Mouse (Mus musculus) left cerebral cortex, adult 2 months (tissue): ENCODE measurements at regions not wholly inside any gene's neighbourhood (a gene's known extent, or its start where the extent isn't known, plus 50 kb on each side); places are given as distances from the start of the nearest gene placed in this dataset.

Experiments used
- DNase-seq, 2 experiments: peaks; one replicate each; pipeline ENCODE4 v3.0.0; 2021 to 2022; ENCODE audit warnings: low spot score in 2 of 2, mixed read lengths in 1 of 2; ENCODE audit errors: extremely low spot score in 1 of 2
- H3K27ac ChIP-seq: fragments of 200-600 bp; 2 replicates; pipeline ENCODE4 v1.8.1; 2022
- H3K4me3 ChIP-seq: fragments of 200-600 bp; 2 replicates; pipeline ENCODE4 v1.8.1; 2022
- CTCF ChIP-seq: fragments of 200-600 bp; IDR thresholded peaks from 2 replicates; pipeline ENCODE4 v1.8.1; 2022; ENCODE audit warnings: antibody characterized with exemption, mild to moderate bottlenecking, moderate library complexity
- intact Hi-C: fragments of 180-260 bp; cut with DNase I; formaldehyde crosslinking; loops from one replicate; pipeline ENCODE4 v1.15.1; 2025

DNA sequence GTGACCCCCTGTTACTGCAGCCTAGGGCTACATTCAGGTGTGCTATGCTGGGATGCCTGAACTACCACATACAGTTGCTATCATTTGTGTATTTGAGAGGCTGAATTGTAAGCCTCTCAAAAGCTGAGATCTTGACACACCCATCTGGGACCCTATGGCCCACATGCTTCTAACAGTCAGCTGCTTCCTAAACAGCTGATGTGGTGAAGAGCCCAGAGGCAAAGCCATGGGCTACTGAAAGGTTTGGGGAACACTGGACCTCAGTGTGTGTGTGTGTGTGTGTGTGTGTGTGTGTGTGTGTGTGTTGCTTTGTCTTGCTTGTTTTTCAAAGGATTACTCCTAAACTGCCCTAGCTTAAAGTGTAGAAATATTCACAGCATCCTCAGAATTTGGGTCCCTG is 75.0 kb downstream of the Lbh start:
- no peak for TF ChIP-seq CTCF
- no peak overlapping the region for H3K27ac ChIP-seq
- DNase-seq, result no peak
- intact Hi-C loops, result loop anchor here (5.0 kb wide), 1 partner anchor 76 kb away; the partner anchor contains the start of gene Lbh
- H3K4me3 ChIP-seq, result no peak overlapping the region

DNA sequence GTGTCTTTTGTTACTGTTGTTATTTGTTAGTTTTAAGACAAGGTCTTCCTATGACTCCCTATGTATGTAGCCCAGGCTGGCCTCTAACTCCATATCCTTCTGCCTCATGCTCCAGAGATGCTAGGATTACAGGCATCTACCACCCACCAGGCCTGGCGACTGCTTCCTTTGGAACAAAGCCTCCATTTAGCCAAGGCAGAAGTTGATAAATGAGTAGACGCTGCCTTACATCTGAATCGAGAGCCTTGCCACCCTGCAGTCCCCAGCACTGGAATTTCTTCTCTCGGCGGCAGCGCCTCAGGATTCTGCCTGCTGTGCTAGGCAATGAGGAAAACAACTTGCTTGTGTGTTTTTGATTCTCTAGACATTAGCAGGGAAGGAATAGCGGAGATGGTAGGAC is 75.5 kb downstream of the Lbh start:
- no peak for TF ChIP-seq CTCF
- Histone ChIP-seq H3K4me3 (no peak overlapping the region), H3K27ac (no peak overlapping the region)
- intact Hi-C loops, result loop anchor here (5.0 kb wide), 1 partner anchor 76 kb away; the partner anchor contains the start of gene Lbh
- no peak for DNase-seq

DNA sequence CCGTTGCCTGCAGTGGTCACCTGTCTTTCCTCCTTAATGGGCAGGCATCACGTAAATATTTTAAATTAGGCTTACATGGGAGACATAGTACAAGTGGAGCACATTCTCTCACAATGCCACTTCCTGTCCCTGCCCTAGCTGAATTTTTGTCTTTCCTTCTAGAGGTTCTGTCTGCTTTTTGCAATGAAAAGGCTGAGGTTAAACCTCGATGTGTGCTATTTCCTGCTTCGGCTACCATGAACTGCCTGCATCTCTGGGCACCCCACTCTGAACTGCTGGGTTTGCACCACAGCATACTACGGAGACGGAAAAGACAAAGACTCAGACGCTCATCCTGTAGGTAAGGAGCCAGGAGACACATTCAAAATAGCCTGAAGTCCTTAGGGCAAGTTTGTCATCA is 78.4 kb downstream of the Lbh start:
- no peak for DNase-seq
- no peak for TF ChIP-seq CTCF
- intact Hi-C loops, result no loop called here

DNA sequence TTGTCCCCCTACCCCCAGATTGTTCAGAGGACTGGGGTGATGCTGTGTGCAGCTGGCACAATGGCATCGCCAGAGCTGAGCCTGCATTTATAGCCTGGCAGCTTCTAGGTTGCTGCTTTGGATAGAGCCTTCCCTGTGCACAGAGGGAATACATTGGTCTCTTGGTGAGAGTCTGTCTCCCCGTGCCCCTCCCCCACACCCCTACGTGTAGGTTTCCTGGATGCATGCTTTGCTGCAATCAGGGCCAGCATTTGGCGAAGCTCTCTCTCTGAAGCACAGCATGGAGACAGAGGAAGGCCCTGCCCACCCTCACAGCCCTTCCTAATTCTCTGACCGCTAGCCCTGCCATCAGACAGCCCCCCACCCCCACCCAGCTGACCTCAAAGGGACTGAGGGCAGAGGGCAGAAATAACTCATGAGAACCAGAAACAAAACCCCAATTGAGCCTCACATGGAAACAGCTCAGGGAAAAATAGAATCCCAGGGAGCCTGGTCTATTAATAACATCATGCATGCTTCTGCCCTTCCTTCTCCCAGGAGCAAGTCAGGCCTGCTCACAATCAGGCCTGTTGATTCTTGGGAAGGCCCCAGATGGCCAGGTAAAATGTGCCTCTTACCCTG is 79.3 kb downstream of the Lbh start:
- no peak for TF ChIP-seq CTCF
- no peak overlapping the region for H3K27ac ChIP-seq
- DNase-seq, result no peak

More for the DNA sequence above, 78.4 kb downstream of the Lbh start:
- no peak overlapping the region for H3K27ac ChIP-seq
- H3K4me3 ChIP-seq, result no peak overlapping the region

DNA sequence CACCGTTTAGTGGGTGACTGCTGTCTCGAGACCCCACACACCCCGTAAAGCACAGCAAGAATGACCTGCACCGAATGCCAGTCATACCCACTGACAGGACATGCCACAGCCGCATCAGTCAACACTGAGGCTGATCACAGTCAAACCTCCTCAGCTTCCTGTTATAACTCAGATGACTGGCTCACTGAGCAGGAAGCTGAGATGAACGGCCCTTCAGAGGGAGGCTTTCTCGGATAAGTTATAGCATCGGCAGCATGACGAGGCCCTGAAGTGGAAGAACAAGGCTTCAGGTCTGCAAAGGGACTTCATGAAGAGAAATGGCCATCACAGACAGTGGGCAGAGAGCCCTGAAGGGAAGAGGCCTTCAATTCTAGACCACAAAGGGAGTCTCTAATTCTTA is 87.0 kb downstream of the Lbh start:
- DNase-seq, result no peak
- intact Hi-C loops, result loop anchor here (5.0 kb wide), 1 partner anchor 88 kb away; the partner anchor contains the start of gene Lbh
- no peak overlapping the region for H3K27ac ChIP-seq
- no peak for TF ChIP-seq CTCF
- H3K4me3 ChIP-seq, result no peak overlapping the region

More for the DNA sequence above, 79.3 kb downstream of the Lbh start:
- intact Hi-C loops, result no loop called here
- H3K4me3 ChIP-seq, result no peak overlapping the region

DNA sequence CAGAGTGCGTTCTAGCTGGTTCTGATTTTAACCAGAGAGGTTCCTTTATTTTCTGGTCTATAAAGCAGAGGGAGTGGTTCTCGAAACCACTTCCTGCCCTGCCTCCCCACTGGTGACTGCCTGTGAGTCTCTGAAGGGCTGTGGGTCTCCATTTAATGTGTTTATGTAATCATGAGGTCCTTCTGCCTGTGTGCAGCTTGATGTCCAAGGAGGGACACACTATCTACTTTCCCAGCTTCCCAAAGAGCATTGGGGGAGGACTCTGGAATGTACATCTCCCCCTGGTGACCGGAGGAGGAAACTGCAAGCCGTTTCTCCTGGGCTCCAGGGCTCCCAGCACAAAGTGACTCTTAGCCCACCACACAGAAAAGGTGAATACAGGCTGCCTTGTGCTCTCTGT is 90.8 kb downstream of the Lbh start:
- intact Hi-C loops, result loop anchor here (1.0 to 5.0 kb wide), 2 partner anchors 92 to 119 kb away; partner anchors contain the start of gene Lbh
- peak; percentile 19 to 39 for DNase-seq
- TF ChIP-seq CTCF, result peak; percentile 81
- no peak overlapping the region for H3K4me3 ChIP-seq
- H3K27ac ChIP-seq, result no peak overlapping the region

DNA sequence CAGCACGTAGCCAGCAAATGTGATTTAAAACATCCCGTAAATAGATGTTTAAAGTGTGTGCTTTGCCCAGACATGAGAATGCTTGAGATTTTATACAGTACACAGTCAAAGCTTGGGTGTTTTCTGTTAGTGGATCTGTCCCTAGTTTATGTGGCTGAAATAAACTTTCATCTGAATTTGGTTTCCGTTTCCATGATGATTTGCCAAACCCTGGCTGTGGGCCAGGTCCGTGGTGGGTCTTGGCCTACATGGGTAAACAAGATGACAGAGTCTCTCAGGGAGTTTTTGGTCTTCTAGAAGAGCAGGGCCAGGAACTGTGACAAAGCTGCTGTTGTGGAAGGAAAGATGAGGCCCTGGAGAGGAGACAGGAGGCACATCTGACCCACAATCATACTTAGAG is 91.9 kb downstream of the Lbh start:
- H3K27ac ChIP-seq, result no peak overlapping the region
- H3K4me3 ChIP-seq, result no peak overlapping the region
- DNase-seq, result no peak
- no peak for TF ChIP-seq CTCF
- intact Hi-C loops, result loop anchor here (1.0 to 5.0 kb wide), 2 partner anchors 93 to 120 kb away; partner anchors contain the start of gene Lbh

DNA sequence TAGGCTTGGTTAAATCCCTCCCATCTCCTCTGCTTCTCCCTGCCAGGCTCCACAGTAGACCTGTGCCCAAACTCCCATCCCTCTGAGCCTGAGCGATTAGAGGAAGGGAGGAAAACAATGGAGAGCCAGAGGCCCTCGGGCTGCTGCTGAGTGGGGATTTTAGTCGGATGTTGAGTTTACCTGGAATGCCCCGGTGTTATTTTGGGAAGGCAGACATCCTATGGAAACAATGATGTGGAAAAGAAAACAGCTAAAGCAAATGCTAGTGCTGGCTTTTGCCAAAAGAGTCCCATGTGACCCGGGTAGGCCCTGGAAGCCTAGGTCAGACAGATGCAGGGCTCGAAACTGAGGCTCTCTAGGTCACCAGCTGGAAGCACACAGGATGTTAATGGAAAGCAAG is 94.3 kb downstream of the Lbh start:
- Histone ChIP-seq H3K4me3 (no peak overlapping the region), H3K27ac (no peak overlapping the region)
- TF ChIP-seq CTCF, result no peak
- intact Hi-C loops, result no loop called here
- DNase-seq, result no peak

DNA sequence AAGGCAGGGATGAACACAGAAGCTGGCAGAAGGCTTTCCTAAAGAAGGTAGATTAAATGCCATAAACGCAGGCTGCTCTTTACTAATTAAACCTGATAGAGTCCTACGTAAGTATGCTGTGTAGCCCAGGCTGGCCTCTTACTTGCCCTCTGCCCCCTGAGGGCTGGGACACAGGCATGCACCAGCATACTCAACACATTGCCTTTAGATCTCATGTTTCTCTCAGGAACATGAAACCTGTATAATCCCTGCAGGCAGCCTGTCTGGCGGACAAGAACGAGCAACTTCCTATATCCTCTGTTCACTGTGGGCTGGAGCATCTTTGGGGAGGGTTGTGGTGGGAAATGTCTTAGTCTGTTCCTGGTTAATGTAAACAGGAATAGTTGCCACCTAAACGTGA is 94.8 kb upstream of the Lclat1 start:
- intact Hi-C loops, result no loop called here
- no peak for TF ChIP-seq CTCF
- DNase-seq, result no peak

DNA sequence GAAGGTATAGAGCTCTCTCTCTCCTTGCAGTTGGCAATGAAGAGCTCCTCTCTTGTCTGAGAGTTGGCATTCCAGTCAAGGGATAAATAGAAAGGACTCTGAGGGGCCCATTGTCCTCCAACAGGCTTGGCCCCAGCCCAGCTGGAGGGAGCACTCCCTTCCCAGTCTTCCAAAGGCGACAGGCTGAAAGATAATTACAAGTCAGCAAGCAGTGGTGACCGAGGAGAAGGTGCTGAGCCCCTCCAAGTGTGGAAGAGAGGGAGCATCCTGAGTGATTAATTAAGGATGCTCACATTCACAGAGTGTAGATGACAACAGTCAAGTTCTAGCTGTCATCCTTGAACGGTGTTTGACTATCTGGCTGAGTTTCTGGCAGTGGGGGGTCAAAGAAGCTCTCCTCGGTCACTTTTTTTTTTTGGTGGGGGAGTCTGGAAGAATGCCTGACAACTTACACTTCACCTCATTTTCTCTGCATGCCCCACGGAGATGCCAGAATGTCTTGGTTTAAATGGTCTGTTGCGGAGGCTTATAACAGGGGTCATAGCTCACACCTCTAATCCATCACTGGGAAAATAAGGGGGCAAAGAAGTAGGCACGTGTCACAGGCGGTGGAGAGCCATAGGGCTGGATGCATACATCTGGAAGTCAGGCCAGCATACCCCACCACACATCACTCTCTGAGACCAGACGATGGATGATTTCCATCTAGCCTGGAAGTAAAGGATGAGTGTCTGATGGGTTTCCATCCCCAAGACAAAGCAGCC is 93.5 kb upstream of the Lclat1 start:
- TF ChIP-seq CTCF, result no peak
- intact Hi-C loops, result no loop called here

More for the DNA sequence above, 94.8 kb upstream of the Lclat1 start:
- no peak overlapping the region for H3K4me3 ChIP-seq
- no peak overlapping the region for H3K27ac ChIP-seq

DNA sequence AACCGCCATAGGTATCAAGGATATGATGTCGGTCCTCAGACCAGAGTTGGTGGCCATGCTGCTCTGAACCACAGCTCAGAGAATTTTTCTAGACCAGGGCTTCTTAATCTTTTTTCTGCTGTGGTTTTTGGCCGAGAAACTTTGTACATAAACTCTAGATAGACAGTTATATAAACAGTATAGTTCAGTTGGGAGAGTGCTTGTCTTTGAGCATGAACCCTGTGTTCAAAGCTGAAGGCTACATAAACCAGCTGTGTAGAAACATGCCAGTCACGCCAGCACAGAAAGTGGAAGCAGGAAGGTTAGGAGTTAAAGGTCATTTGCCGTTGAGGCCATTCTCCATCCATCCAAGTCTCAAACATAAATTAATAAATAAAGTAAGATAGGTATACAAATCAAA is 90.6 kb upstream of the Lclat1 start:
- intact Hi-C loops, result no loop called here
- no peak overlapping the region for H3K4me3 ChIP-seq
- H3K27ac ChIP-seq, result no peak overlapping the region
- no peak for DNase-seq
- TF ChIP-seq CTCF, result no peak

More for the DNA sequence above, 93.5 kb upstream of the Lclat1 start:
- no peak for DNase-seq
- no peak overlapping the region for H3K4me3 ChIP-seq
- H3K27ac ChIP-seq, result no peak overlapping the region

DNA sequence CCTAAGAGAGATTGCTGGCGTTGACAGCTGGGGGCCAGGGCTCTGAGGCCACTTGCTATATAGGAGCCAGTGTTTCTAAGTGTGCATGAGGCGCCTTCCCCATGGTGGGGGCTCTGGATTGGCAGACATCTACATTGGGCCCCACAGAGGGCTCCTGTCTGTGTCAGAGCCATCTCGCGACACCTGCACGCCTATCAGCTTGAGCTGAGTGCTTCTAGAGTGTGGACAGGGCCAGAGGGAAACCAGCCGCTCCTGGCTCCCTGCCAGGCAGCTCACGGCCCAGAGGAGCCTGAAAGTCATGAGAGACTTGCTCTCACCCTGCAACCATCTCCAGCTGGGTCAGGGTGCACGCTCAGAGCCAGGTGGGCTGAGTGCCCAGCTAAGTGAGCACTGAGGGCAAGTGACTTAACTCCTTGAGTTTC is 85.1 kb upstream of the Lclat1 start:
- TF ChIP-seq CTCF, result no peak
- Histone ChIP-seq H3K27ac (no peak overlapping the region), H3K4me3 (no peak overlapping the region)
- intact Hi-C loops, result no loop called here
- no peak for DNase-seq
